Mouse (Mus musculus): ENCODE measurements at regions not wholly inside any gene's neighbourhood (a gene's known extent, or its start where the extent isn't known, plus 50 kb on each side); places are given as distances from the start of the nearest gene placed in this dataset.
"Not testable (repeated sequence)": the region's sequence is repeated elsewhere in the genome, so short reads cannot be mapped to it uniquely, and the experiment has no call there.

- DNase-seq: peak; percentile 65
These were observed 113.3 kb downstream of the Tomm20 start for GRCm38 (mm10) chr8:126832163-126832978.

GRCm38 (mm10) chr8:126831312-126832162 is 114.1 kb downstream of the Tomm20 start:
- no peak for DNase-seq

DNA sequence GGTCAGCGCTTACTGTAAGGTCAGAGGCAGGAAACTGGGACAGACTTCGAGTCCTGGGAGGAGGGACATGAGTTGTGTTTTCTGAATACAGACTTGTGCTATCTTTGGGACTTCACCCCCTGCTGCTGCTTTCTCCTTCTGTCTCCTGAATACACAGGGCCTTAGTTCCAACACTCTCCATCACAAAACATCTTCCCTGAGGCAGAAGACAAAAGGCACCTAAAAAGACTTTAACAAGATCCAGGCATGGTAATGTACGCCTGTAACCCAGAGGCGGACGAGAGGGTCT is 115.5 kb downstream of the Tomm20 start:
- DNase-seq: no peak

DNA sequence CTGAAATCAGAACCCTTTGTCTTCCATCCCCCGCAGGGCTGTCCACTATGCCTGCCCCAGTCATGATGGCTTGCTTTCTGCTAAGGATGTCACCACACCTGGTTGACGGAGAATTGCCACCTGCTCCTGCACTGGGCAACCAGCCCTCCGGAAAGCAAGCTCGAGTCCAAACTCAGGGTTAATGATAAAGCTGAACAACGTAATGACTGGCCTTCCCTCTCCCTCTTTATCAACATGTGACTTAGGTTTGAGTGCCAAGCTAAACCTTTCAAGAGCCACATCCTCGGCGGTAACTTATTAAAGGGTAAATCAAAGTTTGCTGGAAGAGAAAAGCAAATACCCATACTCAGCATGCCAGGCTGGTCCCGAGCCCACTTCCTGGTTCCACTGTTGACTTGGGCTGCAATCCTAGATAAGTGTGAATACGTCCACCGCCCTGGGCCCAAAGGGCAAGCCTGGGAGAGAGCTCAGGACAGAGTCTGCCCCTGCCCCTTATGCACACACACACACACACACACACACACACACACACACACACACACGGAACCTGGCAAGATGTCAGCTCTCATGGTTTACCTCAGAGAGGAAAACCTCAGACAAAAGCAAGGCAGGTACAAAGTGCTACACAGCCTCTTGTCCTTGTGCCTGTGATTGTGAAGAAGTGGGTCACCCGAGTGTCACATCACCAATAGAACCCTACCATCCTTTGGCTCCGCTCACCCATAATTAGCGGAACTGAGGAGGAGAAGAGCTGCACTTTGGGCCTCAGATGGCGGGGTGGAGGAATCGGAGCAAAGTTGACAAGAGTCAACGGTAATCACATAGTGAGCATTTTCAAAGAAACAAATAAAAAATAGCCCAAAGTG is 116.0 kb downstream of the Tomm20 start:
- DNase-seq: no peak

DNA sequence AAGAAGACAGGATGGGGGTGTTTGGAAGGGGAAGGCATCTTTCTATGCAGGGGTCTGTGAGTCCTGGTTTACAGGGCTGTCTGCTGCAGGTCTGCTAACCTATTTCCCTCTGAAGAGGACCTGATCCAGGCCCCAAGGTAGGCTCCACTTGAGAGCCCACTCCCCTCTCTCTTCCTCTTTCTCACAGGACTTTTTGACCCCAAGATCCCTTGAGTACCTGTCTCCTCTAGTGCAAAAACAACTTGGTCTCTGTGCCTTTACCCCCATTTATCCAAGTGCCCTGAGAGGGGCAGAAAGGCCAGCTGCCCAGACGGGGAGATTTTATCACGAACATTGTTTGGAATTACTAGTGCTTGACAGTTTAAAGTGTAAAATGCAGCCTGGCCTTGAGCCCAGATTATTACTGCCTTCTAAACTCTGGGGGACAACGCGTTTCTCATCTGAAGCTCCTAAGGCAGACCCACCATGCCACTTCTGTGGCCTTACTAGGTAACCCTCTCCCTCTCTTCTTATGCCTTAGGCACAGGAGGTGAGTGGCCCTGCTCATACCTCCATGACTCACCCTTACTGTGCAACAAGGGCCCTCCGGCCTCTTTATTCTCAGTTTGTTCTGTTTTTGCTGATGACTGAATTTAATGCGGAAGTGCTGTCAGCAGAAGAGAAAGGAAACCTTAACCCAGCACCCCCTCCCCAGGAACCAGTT is 117.8 kb downstream of the Tomm20 start:
- DNase-seq: no peak

DNA sequence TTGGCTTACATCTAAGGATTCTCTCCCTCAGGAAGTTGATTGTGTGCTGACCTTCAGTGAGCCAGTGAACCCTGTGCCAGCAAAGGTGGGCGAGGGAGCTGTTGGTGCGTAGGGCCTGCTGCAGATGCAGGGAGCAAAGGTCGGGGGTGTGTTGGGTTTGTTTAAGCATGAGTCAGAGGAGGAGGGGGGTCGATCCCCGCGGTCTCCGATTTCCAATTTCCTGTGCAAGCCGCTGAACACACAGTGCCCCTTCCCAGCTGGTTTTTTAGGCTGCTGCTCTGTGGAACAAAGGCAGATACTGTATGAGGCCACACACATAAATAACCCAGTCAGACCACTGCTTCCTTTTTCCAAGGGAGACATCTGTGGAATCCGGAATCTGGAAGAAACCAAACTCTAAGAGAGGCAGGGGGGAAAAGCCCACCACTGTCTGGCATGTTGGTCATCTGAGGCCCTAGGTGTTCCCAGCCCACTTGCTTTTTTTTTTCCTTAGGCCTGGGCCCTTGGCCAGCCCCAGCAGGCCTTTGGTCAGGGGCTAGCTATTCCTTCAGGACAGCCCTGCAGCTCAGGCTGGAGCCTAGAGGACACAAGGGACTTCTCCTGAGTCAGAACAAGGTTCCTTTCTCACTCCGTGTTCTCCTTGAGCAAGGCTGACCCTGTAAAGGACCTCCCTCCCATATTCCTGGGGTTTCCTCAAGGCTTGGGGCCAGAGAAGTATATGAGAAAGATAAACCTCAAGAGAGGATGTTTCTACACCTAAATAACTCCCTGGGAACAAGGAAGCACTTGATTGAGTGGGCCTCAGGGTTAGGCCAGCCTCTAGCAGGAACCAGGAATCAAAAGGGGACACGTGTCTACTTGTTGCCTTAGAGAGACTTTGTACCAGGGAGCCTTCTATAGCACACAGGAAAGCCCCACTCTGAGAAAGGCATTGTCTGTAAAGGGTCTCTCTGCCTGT is 119.0 kb downstream of the Tomm20 start:
- DNase-seq: peak; percentile 69

DNA sequence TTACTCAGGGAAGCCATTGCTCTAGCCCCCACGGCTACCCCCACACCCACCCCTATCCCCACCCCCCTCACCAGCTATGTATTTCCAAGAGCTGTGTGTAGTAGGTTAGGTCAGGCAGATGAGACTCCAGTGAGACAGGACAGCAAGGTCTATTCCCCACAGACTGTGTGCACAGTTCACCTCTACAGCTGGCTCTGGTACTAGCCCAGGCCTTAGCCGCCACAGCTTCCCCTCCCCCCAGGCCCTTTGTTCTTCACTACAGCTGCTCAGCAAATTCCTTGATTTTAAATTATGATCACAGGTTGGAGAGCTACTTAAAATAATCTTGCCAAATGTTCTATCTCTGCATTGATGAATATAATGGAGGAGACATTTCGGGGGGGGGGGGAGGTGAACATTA is 119.8 kb downstream of the Tomm20 start:
- DNase-seq: peak; percentile 81

DNA sequence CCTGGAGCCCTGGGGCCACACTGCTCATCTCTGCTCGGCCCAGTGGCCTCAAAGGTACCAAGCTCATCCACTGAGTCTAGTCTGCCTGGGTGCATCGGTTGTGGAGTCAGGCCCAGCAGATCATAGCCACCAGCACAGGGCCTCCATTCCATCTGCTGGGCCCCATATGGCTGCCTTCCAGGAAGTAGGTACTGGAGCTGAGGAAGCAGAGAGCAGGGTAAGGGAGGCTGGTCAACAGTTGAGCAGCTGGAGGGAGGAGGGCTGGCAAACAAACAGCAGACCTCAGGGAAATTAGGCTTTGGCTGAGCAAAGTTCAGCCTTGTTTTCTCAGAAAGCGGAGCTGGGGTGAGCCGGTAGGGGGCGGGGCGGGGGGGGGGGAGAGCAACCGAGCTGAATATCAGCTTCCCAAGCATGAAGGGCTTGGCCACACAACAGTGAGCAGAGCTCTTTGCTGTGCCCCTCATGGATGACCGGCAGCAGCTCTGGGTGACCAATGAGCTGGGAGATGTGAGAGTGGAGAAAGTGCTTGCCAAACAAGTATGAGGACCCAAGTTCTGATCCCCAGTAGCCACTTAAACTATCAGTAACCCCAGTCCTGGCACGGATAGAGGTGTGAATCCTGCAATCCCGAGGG is 121.0 kb downstream of the Tomm20 start:
- DNase-seq: peak; percentile 51

DNA sequence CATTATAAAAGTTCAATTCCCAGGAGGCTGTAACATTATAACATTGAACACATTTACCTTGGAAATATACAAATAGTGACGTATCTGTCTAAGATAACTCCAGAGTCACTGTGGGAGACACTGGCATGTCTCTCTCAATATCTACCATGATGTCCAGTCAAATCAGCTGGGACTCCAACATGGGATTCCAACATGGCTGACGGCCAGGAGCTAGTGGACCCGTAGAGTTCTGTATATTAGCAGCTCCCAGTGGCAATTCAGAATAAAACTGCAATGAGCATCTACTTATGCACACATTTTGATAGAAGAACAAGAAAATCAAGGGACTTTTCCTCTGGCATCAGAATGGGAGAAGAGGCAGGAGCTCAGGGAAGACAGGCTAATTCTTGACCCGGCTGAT is 123.4 kb downstream of the Tomm20 start:
- DNase-seq: no peak

DNA sequence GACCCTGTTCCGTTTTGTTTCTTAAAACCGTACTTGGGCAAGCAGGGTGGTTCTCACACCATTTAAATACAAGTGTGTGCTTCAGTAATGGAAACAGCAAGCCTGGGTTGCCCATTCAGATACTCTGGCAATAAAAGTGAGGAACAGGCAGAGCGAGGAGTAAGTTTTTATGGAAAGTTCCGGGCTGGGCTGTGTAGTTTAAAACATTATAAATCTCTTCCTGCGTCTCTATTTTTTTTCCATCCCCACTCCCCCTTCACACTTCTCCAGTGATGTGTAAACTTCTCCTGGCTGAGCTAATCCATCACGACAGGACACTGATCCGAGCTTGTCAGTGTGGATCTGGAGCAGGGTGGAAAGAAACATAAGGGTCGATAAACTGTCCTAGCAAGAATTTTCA is 124.4 kb downstream of the Tomm20 start:
- no peak for DNase-seq

GRCm38 (mm10) chr8:126820502-126820901 is 125.1 kb downstream of the Tomm20 start:
- DNase-seq: no peak

GRCm38 (mm10) chr8:126819261-126819660 is 126.4 kb downstream of the Tomm20 start:
- DNase-seq: no peak

DNA sequence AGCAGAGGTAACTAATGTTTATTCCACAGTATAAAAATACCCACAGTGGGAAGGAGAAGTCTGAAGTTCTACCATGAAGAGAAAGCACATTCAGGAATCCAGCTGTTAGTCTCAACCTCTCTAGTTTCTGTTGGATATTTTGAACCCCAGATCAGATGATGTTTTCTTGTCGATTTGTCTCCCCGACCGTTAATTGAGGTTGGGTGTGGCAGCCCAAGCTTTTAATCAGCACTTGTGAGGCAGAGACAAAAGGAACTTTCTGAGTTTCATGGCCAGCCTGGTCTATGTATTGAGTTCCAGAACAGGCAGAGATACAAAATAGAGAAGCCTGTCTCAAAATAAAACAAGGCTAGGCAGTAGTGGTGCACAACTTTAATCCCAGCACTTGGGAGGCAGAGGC is 129.5 kb downstream of the Tomm20 start:
- DNase-seq: no peak

DNA sequence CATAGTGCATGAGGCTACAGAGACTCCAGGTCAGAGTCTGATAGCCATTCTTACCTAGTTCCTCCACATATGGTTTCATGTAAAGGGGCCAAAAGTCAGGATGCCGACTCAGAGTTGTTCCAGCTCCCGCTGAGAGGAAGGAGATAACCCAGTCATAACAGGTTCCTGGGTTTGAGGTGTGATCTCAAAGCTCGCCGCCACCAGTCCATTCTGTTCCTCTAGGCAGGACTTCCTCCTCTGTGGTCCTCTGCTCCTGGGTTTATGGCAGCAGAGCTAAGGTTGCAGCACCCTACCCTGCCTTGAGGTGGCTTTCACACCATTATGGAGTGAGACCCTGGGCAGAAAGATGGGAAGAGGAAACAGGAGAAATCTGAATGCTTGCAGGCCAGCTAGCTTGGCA is 131.2 kb downstream of the Tomm20 start:
- DNase-seq: no peak

DNA sequence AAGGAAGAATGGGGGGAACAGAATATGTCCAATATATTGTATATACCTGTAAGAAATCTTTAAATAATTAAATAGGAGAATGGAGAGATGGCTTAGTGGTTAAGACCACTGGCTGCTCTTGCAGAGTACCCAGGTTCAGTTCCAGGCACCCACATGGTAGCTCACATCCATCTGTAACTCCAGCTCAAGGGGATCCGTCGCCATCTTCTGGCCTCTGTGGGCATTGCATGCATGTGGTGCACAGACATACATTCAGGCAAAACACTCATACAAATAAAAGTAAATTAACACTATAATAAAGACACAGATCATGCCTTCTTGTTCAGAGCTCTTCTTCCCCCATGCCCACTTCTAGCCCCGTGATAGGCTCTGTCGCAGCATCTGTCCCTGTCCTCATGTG is 132.0 kb downstream of the Tomm20 start:
- peak; percentile 58 for DNase-seq

DNA sequence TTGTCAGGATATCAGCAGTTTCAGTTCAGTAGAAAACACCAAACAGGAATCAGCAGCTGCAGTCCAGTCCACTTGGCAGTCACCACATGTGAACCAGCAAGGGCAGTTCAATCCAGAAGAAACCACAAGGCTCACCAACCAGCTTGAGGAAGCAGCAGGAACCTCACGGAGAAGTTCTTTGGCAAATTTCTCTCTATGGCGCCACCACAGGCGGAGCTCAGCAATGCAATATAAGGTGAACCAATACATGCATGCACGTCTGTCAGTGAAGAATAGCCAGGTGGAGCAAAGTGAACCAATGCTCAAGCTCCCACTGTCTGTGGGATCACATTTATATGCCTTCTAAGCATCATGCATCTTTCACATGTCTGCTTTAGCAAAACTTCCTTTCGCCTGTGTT is 132.9 kb downstream of the Tomm20 start:
- peak; percentile 50 for DNase-seq

GRCm38 (mm10) chr8:126811358-126811757 is 134.3 kb downstream of the Tomm20 start:
- not testable (repeated sequence) for DNase-seq

DNA sequence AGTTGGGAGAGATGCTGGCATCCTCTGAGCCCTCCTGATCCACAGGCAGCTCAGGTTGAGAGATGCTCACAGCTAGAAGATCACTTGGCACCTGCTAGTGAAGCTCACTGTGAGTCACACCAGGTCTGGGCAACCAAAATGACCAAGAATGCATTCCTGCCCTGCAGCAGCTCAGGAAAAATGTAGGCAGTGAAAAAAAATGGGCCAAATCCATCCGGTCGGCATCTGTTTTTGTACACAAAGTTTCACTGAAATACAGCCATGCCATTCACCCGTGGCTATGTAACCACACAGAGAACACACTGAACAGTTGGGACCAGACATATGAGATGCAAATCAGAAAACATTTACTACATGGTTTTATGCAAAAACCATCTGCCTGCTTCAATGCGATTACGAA is 135.1 kb downstream of the Tomm20 start:
- DNase-seq: no peak

DNA sequence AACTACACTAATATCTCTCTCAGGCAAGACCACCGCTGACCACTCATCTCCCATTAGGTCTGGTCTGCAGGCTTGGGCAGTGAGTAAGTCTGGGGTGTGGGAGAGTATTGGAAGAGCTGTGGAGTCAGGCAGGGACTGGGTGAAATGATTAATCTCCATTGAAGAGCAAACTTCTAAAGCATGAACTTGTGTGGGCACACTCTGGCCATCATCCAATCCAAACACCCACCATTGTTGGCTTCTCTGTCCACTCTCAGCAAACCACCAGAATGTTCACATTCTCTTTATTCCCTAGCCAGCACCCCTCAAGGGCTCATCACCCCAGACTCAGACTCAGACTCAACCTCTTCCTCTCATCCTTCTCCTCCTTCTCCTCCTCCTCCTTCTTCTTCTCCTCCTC is 136.3 kb downstream of the Tomm20 start:
- no peak for DNase-seq

- no peak for DNase-seq
These were observed 137.1 kb downstream of the Tomm20 start for GRCm38 (mm10) chr8:126808496-126808895.

- DNase-seq: no peak
These were observed 138.4 kb downstream of the Tomm20 start for GRCm38 (mm10) chr8:126807171-126807768.

Measured in thymus, postnatal 4 days (tissue).